Mouse (Mus musculus): ENCODE measurements around the gene Sobp.

DNA sequence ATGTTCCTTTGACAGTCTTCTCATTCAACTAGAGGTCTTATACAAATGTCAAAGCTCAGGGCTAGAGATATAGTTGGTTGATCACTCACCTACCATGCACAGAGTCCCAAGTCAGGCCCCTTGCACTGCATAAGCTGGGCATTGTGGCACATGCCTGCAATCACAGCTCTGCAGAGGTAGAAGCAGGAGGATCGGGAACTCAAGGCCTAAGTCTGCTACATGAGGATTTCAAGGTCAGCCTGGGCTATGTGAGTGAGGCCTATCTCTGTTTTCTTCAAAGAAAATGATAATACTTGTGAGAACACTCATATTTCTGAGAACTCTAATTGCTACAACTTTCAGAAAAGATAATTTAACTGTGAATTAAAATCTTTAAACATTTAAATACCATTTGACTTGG lies 8.2 kb downstream of the Sobp start:
- TF ChIP-seq HCFC1 (IDR thresholded peaks at IDR 0.05; ENCODE audit: borderline replicate concordance, insufficient read depth, low read length) (no peak), ZC3H11A (IDR thresholded peaks at IDR 0.05; ENCODE audit: borderline replicate concordance, low read depth, low read length) (no peak), MAFK (IDR thresholded peaks at IDR 0.05; ENCODE audit: insufficient read depth, low read depth, low read length) (no peak)
